Mouse (Mus musculus): ENCODE data around the gene Mob3b.

GRCm38 (mm10) chr4:35169571-35170125 lies 12.4 kb upstream of the Mob3b start:
- TF ChIP-seq CTCF (IDR thresholded peaks at IDR 0.05; ENCODE audit: low read depth) (no peak), EP300 (IDR thresholded peaks at IDR 0.05; ENCODE audit: low read depth) (no peak)
